Mouse (Mus musculus) neural tube, embryonic 14.5 days (tissue): ENCODE results near the gene Phex. TPM values are rescaled to one million over a fixed set of nuclear protein-coding genes. Genes with fewer than 3 reads are reported as not detected.

Experiments used
- ATAC-seq: fragments of 200-750 bp; cut with Nextera tagmentation; 2 replicates; pipeline ENCODE4 v1.8.0; 2017; ENCODE audit warnings: low read depth, mild to moderate bottlenecking, moderate TSS enrichment, moderate library complexity
- H3K27ac ChIP-seq: fragments of 300-500 bp; sonication (generic); 2 replicates; pipeline ENCODE4 v1.5.1; 2014; ENCODE audit warnings: low read depth, mild to moderate bottlenecking, control low read depth, low read length, moderate library complexity, mixed read lengths
- H3K27me3 ChIP-seq: fragments of 300-500 bp; sonication (generic); 2 replicates; pipeline ENCODE4 v1.6.1; 2014; ENCODE audit warnings: low read length; ENCODE audit not compliant: control insufficient read depth, insufficient read depth
- H3K36me3 ChIP-seq: fragments of 300-500 bp; sonication (generic); 2 replicates; pipeline ENCODE4 v1.6.1; 2014; ENCODE audit warnings: low read length, mixed read lengths; ENCODE audit not compliant: control insufficient read depth, insufficient read depth
- H3K4me1 ChIP-seq: fragments of 300-500 bp; sonication (generic); 2 replicates; pipeline ENCODE4 v1.6.1; 2014; ENCODE audit warnings: low read length; ENCODE audit not compliant: control insufficient read depth, insufficient read depth
- H3K4me2 ChIP-seq: fragments of 300-500 bp; sonication (generic); 2 replicates; pipeline ENCODE4 v1.6.1; 2014; ENCODE audit warnings: mild to moderate bottlenecking, low read depth, low read length, control low read depth
- H3K4me3 ChIP-seq: fragments of 300-500 bp; sonication (generic); 2 replicates; pipeline ENCODE4 v1.5.1; 2014; ENCODE audit warnings: low read depth, low read length, control low read depth, mixed read lengths
- H3K9ac ChIP-seq: fragments of 300-500 bp; sonication (generic); replicated peaks from 2 replicates; pipeline ENCODE4 v1.6.1; 2014; ENCODE audit warnings: low read depth, mild to moderate bottlenecking, control low read depth, low read length, mixed read lengths
- H3K9me3 ChIP-seq: fragments of 300-500 bp; sonication (generic); 2 replicates; pipeline ENCODE4 v1.6.1; 2016; ENCODE audit warnings: low read length; ENCODE audit not compliant: control insufficient read depth
- WGBS: fragments of 180-500 bp; shearing (Covaris S2); extraction: QIAGEN DNeasy Blood & Tissue Kit; methylation state at CpG from one replicate; pipeline ENCODE4 v1.1.7; 2014; 5-methylcytosine and 5-hydroxymethylcytosine counted together
- microRNA-seq: library from miRNA; unstranded; fragments of <30 nt; microRNA quantifications from one replicate; pipeline ENCODE4, GENCODE M21; 2016
- polyA plus RNA-seq: library from polyadenylated mRNA; unstranded; fragments of >200 nt; fragmentation: Nextera tagmentation; extraction: Ambion mirVana; gene quantifications from 2 replicates; pipeline ENCODE4 v1.2.1, GENCODE M21; 2014

Phex gene
- polyA plus RNA-seq, 1 experiment from 2014 or later = 0.35 TPM

- Histone ChIP-seq H3K4me1 (no peaks in the 10 kb centered on the region), H3K9ac (no peak overlapping the region), H3K9me3 (no peaks in the 10 kb centered on the region), H3K4me2 (no peak overlapping the region), H3K36me3 (no peaks in the 10 kb centered on the region), H3K27ac (no peak overlapping the region), H3K27me3 (no peaks in the 10 kb centered on the region), H3K4me3 (no peak overlapping the region)
- no peak for ATAC-seq
- 75% methylated on average over 2 of the region's 2 CpGs for WGBS
These were observed 251.7 kb downstream of the Phex start for GRCm38 (mm10) chrX:157163394-157163793.

- H3K4me3 ChIP-seq = no peak overlapping the region
- H3K9me3 ChIP-seq = no peaks in the 10 kb centered on the region
- no peaks in the 10 kb centered on the region for H3K36me3 ChIP-seq
- no peak for ATAC-seq
- H3K27ac ChIP-seq = no peak overlapping the region
- H3K4me2 ChIP-seq = no peak overlapping the region
- no peaks in the 10 kb centered on the region for H3K4me1 ChIP-seq
- no peaks in the 10 kb centered on the region for H3K27me3 ChIP-seq
- H3K9ac ChIP-seq = no peak overlapping the region
These were observed 270.4 kb downstream of the Phex start for GRCm38 (mm10) chrX:157144675-157145074.

GRCm38 (mm10) chrX:157139601-157140000 lies 275.5 kb downstream of the Phex start:
- no peak for ATAC-seq
- no peaks in the 10 kb centered on the region for H3K4me1 ChIP-seq
- H3K36me3 ChIP-seq = no peaks in the 10 kb centered on the region
- 63% methylated on average over 6 of the region's 6 CpGs for WGBS
- H3K4me2 ChIP-seq = no peak overlapping the region
- no peak overlapping the region for H3K9ac ChIP-seq
- no peaks in the 10 kb centered on the region for H3K27me3 ChIP-seq
- H3K27ac ChIP-seq = no peak overlapping the region
- no peaks in the 10 kb centered on the region for H3K9me3 ChIP-seq
- no peak overlapping the region for H3K4me3 ChIP-seq

Small RNA genes within 50 kb of the gene (microRNA-seq; reads per million reads assigned to microRNA genes)
- gene Gm23798 = not detected

Other genes starting within 250 kb of the Phex start
- gene Sms, start 77.0 kb upstream of the Phex start, polyA plus RNA-seq = 134 and 156 TPM in 2 replicates
- gene Yy2, start 153.7 kb upstream of the Phex start, polyA plus RNA-seq = 1.0 and 2.6 TPM in 2 replicates
- gene Mbtps2, start 183.4 kb upstream of the Phex start, polyA plus RNA-seq = 37.7 and 38.2 TPM in 2 replicates